Mouse (Mus musculus) neural tube, embryonic 12.5 days (tissue): ENCODE measurements at regions not wholly inside any gene's neighbourhood (a gene's known extent, or its start where the extent isn't known, plus 50 kb on each side); places are given as distances from the start of the nearest gene placed in this dataset.

ENCODE experiments used
- ATAC-seq: fragments of 200-750 bp; cut with Nextera tagmentation; 2 replicates; pipeline ENCODE4 v1.8.0; 2017; ENCODE audit warnings: low read depth, mild to moderate bottlenecking, moderate TSS enrichment, moderate library complexity; ENCODE audit not compliant: low FRiP score
- H3K27ac ChIP-seq: fragments of 300-500 bp; sonication (generic); 2 replicates; pipeline ENCODE4 v1.5.1; 2016
- H3K27me3 ChIP-seq: fragments of 300-500 bp; sonication (generic); replicated peaks from 2 replicates; pipeline ENCODE4 v1.6.1; 2016; ENCODE audit warnings: mild to moderate bottlenecking
- H3K36me3 ChIP-seq: fragments of 300-500 bp; sonication (generic); 2 replicates; pipeline ENCODE4 v1.6.1; 2016; ENCODE audit warnings: mild to moderate bottlenecking
- H3K4me1 ChIP-seq: fragments of 300-500 bp; sonication (generic); 2 replicates; pipeline ENCODE4 v1.6.1; 2016
- H3K4me2 ChIP-seq: fragments of 300-500 bp; sonication (generic); replicated peaks from 2 replicates; pipeline ENCODE4 v1.6.1; 2016; ENCODE audit warnings: mild to moderate bottlenecking
- H3K4me3 ChIP-seq: fragments of 300-500 bp; sonication (generic); 2 replicates; pipeline ENCODE4 v1.5.1; 2016
- H3K9ac ChIP-seq: fragments of 300-500 bp; sonication (generic); 2 replicates; pipeline ENCODE4 v1.6.1; 2016; ENCODE audit warnings: mild to moderate bottlenecking
- H3K9me3 ChIP-seq: fragments of 300-500 bp; sonication (generic); 2 replicates; pipeline ENCODE4 v1.6.1; 2016; ENCODE audit warnings: mild to moderate bottlenecking
- WGBS: fragments of 180-500 bp; shearing (Covaris S2); methylation state at CpG from one replicate; pipeline ENCODE4 v1.1.7; 2016; 5-methylcytosine and 5-hydroxymethylcytosine counted together

DNA sequence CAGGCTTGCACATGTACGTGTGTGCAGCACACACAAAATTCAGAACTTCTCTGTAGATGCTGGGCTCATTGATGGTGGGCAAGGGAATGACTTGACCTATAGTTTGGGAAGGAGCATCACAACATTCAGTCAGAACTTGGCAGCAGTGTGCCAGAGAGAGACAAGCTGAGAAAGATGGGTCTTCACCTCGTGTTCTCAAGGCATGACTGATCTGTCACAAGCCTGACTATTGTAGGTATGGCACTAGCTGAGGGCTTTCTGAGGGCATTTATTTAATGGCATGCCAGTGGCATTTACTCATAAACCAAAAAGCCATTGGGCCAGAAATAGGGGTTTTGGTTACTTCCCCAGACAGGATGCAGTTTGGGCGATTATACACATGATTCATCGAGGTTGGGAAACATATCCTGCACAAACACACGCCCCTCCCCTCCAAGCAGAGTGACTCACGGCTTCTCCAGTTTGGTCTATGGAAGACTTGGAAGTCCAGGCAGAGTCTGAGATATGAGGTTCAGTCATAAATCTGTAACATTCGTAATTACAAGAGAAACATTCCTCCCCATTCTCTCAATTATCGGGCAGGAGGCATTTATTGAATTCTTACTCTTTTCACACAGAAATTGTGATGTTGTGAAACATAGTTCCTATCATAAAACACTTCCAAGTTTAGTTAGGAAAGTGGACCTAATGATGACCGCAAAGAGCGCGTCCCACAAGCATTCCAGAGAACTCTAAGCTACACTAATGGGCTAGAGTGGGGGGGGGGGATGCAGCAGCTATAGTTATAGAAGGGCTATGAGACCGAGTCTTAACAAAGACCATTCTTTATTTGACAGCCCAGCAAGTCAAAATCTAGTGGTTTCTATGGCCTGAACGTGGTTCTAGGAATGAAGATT lies 318.6 kb upstream of the Ubash3b start:
- ATAC-seq, result no peak
- no peaks in the 10 kb centered on the region for H3K4me1 ChIP-seq
- WGBS, result 88% methylated on average over 13 of the region's 13 CpGs
- H3K36me3 ChIP-seq, result peaks cover 7% of the 10 kb centered on the region; the same call in 1 of the 2 replicates
- H3K4me2 ChIP-seq, result no peak overlapping the region
- H3K9me3 ChIP-seq, result no peaks in the 10 kb centered on the region
- no peaks in the 10 kb centered on the region for H3K27me3 ChIP-seq
- H3K27ac ChIP-seq, result no peak overlapping the region
- no peak overlapping the region for H3K4me3 ChIP-seq
- H3K9ac ChIP-seq, result no peak overlapping the region

DNA sequence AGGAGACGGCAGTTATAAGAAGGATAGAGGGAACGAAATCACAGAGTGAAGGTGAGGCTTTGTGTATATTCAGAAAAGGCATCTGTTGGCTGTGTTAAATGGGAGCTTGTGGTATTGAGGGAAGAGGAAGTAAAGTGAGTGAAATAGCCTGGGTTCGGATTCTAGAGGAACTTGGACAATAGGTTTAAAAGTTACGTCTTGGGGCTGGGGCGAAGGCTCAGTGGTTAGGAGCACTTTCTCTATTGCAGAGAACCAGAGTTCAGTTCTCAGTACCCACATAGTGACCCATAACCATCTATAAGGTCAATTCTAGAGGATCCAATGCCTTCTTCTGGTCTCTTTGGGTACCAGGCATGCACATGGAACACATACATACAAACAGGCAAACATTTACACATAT lies 317.6 kb upstream of the Ubash3b start:
- no peak overlapping the region for H3K9ac ChIP-seq
- no peaks in the 10 kb centered on the region for H3K27me3 ChIP-seq
- H3K36me3 ChIP-seq, result peaks cover 7% of the 10 kb centered on the region; the same call in 1 of the 2 replicates
- no peak overlapping the region for H3K4me2 ChIP-seq
- no peak for ATAC-seq
- peaks cover 8% of the 10 kb centered on the region for H3K4me1 ChIP-seq
- H3K27ac ChIP-seq, result no peak overlapping the region
- no peak overlapping the region for H3K4me3 ChIP-seq
- WGBS, result 95% methylated on average over 5 of the region's 5 CpGs
- H3K9me3 ChIP-seq, result no peaks in the 10 kb centered on the region

DNA sequence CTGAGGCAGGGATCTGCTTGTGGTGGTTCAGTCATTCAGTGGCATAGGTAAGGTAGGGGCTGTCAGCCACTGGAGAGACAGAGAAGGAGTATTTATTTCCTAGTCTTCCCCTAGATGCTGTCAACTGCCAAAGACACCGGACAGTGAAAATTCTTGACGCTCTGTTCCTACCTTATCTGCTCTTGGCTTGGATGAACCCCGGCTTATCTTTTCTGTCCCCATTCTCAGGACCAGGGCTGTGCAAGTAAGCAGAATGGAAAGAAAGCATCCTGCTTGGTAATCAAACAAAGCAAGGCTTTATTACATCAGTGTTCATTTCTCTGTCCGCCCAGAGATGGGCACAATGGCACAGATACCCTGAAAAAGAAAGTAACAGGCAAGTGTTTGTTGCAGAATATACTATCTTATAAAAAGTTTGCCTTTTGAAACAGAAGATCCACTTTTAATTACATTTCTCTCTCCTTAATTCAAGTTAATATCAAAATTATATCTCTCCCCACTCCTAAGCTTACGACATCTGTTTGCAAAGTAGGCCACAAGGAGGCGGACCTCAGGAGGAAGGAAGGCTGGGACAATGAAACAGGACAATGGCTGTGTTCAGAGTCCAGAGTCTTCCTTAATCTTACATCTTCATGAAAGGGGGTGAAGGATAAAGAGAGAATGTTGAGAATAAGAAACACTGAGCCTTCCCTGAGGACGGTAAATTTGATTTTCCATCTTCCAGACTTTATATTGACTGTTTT lies 316.8 kb upstream of the Ubash3b start:
- Histone ChIP-seq H3K9me3 (no peaks in the 10 kb centered on the region), H3K36me3 (peaks cover 7% of the 10 kb centered on the region; the same call in 1 of the 2 replicates), H3K27ac (no peak overlapping the region), H3K27me3 (no peaks in the 10 kb centered on the region), H3K9ac (no peak overlapping the region), H3K4me2 (no peak overlapping the region), H3K4me3 (no peak overlapping the region), H3K4me1 (peaks cover 16% of the 10 kb centered on the region)
- 89% methylated on average over 7 of the region's 7 CpGs for WGBS
- no peak for ATAC-seq

DNA sequence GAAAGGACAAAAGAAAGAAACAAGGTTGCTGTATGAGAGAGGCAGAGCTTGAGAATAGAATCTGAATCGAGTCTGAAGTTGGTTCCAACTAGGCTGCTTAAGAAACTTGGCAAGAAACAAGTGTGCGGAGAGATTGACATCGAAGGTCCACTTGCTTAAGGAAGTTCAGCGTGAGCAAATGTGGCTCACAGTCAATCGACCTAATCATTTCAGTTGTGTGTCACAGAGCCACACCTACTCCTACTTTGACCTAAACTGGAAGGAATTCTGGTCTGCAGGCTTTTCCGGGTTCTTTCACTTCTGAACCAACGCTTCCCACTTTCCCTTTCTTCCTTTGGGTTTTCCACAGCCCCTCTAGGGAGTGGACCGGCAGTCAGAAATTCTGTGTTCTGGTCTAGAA lies 313.8 kb upstream of the Ubash3b start:
- Histone ChIP-seq H3K4me2 (peak overlapping the region; percentile 34), H3K27me3 (no peaks in the 10 kb centered on the region), H3K4me1 (peaks cover 18% of the 10 kb centered on the region), H3K27ac (no peak overlapping the region), H3K9ac (no peak overlapping the region), H3K4me3 (no peak overlapping the region), H3K36me3 (no peaks in the 10 kb centered on the region; the same call in 1 of the 2 replicates), H3K9me3 (no peaks in the 10 kb centered on the region)
- 86% methylated on average over 8 of the region's 8 CpGs for WGBS
- no peak for ATAC-seq

DNA sequence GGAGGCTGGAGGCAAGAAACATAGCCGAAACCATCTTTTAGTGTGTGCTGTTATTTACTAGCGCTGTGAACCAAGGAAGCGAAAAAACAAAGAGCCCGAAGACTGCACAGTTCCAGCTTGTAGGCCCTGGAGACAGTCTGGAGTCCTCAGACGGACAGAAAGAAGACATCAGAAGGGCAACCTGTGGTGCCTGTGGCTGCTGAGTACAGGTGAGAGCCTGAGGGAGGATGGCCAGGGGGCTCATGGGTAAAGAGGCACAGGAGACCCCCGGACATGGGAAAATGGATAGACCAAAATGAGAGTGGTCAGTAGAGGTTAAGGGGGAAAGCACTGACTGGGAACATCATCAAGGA lies 313.4 kb upstream of the Ubash3b start:
- H3K4me3 ChIP-seq, result no peak overlapping the region

DNA sequence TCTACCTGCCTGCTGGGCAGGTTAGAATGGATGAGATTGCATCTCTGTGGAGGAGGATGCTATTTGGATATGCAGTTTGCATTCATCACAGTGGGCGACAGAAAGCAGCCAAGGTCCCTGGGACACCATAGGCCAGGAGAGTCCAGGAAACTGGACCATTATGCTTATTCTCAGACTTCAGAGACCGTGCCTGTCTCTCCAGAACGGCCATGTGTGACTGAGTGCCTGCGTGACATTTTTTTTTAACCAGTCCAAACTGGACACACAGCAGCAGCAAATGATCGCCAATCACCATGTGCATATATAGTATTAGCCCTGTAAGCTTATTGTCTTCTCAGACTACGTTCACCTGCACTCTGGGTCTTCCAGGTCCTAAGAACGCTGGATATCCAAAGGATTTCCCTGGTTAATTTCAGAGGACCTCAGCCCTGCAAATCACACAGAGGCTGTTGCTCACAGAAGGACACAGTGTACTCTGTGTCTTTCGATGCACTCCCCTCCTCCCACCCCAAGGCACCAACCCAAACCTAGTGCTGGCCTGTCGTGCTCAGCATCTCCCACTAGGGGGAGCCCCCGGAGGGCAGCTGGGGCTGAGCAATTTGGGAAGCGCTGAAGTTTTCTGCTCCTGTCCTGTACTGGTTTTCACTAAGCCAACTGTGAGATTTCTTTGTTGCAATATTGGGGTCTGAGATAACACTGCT lies 312.9 kb upstream of the Ubash3b start:
- H3K4me2 ChIP-seq, result peak overlapping the region; percentile 34; the same call in 1 of the 2 replicates
- no peaks in the 10 kb centered on the region; the same call in 1 of the 2 replicates for H3K36me3 ChIP-seq
- 41% methylated on average over 11 of the region's 11 CpGs for WGBS
- peaks cover 18% of the 10 kb centered on the region for H3K4me1 ChIP-seq
- 0 out of 2 replicates have a peak overlapping the region, but pooled peaks have one; percentile 6 for H3K27ac ChIP-seq
- no peaks in the 10 kb centered on the region for H3K27me3 ChIP-seq
- no peaks in the 10 kb centered on the region for H3K9me3 ChIP-seq
- ATAC-seq, result peak; percentile 75
- H3K4me3 ChIP-seq, result no peak overlapping the region
- no peak overlapping the region for H3K9ac ChIP-seq

More for the DNA sequence above, 313.4 kb upstream of the Ubash3b start:
- no peak overlapping the region for H3K9ac ChIP-seq
- H3K36me3 ChIP-seq, result no peaks in the 10 kb centered on the region; the same call in 1 of the 2 replicates
- no peaks in the 10 kb centered on the region for H3K9me3 ChIP-seq
- H3K27ac ChIP-seq, result no peak overlapping the region
- peak; percentile 44 for ATAC-seq
- peak overlapping the region; percentile 34 for H3K4me2 ChIP-seq
- peaks cover 18% of the 10 kb centered on the region for H3K4me1 ChIP-seq
- H3K27me3 ChIP-seq, result no peaks in the 10 kb centered on the region
- 71% methylated on average over 6 of the region's 6 CpGs for WGBS

DNA sequence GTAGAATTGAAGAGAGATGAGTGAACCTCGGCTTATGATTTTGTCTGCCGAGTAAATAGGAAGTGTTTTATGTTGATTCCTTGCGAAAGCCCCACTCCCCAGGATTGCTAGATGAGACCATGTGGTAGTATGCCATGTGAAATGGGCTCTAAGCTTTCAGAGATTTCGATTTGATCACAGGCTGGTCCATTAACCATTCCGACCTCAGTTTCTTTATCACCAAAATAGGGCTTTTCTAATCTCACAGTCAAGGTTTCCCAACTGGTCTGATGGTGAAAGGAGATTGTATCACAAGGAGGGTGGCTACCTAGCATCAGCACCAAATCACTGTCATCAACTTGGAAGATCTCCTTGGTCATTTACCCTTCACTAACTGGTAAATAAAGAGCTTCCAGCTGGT lies 312.0 kb upstream of the Ubash3b start:
- WGBS, result 90% methylated on average over 5 of the region's 5 CpGs
- no peak overlapping the region for H3K27ac ChIP-seq

DNA sequence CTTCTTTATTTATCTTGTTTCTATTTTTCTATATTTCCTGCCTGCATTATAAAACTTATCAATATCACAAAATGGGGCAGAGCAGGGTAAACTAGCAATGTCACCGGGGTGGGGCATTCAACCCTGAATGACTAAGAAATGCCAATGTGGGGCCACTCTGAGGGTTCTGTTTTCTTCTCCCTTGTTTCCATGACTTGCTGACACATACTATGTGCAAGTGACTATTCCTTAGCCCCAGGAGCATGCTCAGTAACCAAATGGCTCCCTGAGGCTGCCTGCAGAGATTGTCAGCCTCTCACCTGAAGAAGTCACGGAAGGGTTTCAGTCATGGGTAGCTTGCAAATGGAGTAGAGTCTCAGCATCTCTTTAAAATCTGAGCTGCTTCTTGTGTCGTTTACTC lies 309.8 kb upstream of the Ubash3b start:
- H3K9ac ChIP-seq, result no peak overlapping the region
- no peak overlapping the region for H3K4me2 ChIP-seq
- no peaks in the 10 kb centered on the region for H3K27me3 ChIP-seq
- 91% methylated on average over 3 of the region's 3 CpGs for WGBS
- ATAC-seq, result no peak
- H3K9me3 ChIP-seq, result no peaks in the 10 kb centered on the region
- H3K27ac ChIP-seq, result no peak overlapping the region
- H3K4me3 ChIP-seq, result no peak overlapping the region
- H3K36me3 ChIP-seq, result no peaks in the 10 kb centered on the region
- peaks cover 18% of the 10 kb centered on the region for H3K4me1 ChIP-seq

More for the DNA sequence above, 312.0 kb upstream of the Ubash3b start:
- Histone ChIP-seq H3K27me3 (no peaks in the 10 kb centered on the region), H3K4me3 (no peak overlapping the region), H3K9me3 (no peaks in the 10 kb centered on the region), H3K36me3 (no peaks in the 10 kb centered on the region; the same call in 1 of the 2 replicates), H3K9ac (no peak overlapping the region), H3K4me2 (no peak overlapping the region), H3K4me1 (peaks cover 18% of the 10 kb centered on the region)
- ATAC-seq, result no peak

DNA sequence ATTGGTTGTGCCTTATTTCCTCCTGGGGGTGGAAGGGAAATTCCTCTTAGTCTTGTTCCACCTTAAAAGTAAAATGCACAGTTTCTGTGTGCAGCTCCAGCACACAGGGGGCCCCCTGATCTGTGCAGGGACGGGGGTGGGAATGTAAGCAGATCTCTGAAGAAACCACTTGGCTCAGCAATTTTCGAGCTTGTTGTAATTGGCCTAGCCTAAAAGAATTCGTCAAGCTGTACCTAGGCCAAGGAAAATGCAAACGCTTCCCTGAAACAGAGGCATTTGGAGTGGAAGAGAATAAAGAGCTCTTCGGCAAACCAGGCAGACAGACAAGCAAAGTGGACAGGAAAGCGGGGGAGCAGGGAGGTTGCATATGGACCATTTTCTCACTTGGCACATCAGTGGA lies 308.5 kb upstream of the Ubash3b start:
- H3K36me3 ChIP-seq, result no peaks in the 10 kb centered on the region
- no peak overlapping the region for H3K9ac ChIP-seq
- H3K4me3 ChIP-seq, result no peak overlapping the region
- no peak for ATAC-seq
- H3K27ac ChIP-seq, result no peak overlapping the region
- no peaks in the 10 kb centered on the region for H3K9me3 ChIP-seq
- WGBS, result 63% methylated on average over 6 of the region's 6 CpGs
- H3K27me3 ChIP-seq, result no peaks in the 10 kb centered on the region
- H3K4me2 ChIP-seq, result no peak overlapping the region
- H3K4me1 ChIP-seq, result peaks cover 17% of the 10 kb centered on the region

DNA sequence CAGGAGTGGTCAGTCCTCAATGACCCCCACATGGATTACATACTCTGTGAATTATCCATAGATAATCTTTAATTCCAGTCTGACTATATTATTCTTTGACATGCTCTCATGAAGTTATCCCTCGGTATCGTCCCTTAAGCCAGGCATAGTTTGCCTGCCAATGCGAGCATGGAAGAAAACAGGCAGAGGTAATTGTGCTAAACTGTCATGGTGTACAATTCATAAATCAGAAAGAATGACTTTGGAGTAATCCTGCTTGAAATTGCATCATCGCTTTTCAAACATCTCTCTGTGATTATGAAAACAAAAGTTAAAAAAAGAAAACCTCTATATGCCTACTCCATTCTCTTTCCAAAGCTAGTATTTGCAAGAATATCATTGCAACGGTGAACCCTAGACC lies 307.9 kb upstream of the Ubash3b start:
- WGBS, result 90% methylated on average over 5 of the region's 5 CpGs
- H3K27ac ChIP-seq, result no peak overlapping the region
- H3K9ac ChIP-seq, result no peak overlapping the region
- H3K4me3 ChIP-seq, result no peak overlapping the region
- no peak overlapping the region for H3K4me2 ChIP-seq
- H3K9me3 ChIP-seq, result no peaks in the 10 kb centered on the region
- no peaks in the 10 kb centered on the region for H3K36me3 ChIP-seq
- H3K27me3 ChIP-seq, result no peaks in the 10 kb centered on the region
- peaks cover 14% of the 10 kb centered on the region for H3K4me1 ChIP-seq
- ATAC-seq, result no peak

DNA sequence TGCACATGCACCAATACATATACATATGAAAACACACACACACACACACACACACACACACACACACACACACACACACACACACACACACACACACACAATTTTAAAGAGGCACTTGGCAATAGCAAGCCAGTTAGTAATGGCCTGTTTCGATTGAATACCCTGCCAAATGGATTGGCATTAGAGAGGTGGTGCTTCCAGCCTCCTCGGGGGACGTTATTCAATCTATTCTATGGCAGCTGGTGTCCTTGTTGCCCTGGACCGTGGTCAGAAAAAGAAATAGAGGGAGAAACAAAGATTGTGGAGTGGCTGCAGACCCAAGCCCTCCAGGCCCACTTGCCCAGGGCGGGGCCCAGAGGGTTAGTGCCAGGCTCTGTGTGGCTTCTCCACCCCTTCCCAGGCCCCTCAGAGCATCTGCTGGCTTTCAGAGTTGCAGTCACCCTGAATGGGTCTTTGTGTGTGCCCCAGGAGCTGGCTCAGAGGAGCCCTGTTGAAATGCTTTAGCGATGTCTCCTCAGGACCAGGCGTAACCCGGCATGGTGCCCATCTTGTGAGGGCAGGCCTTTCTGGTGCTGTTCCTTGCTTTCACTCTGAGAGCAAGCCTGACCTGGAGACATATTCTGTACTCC lies 302.7 kb upstream of the Ubash3b start:
- ATAC-seq, result peak; percentile 87
- H3K27me3 ChIP-seq, result no peaks in the 10 kb centered on the region
- peaks cover 12% of the 10 kb centered on the region; the same call in 1 of the 2 replicates for H3K36me3 ChIP-seq
- H3K4me3 ChIP-seq, result no peak overlapping the region
- H3K4me2 ChIP-seq, result peak overlapping the region; percentile 8; the same call in 1 of the 2 replicates
- no peak overlapping the region for H3K27ac ChIP-seq
- H3K9ac ChIP-seq, result no peak overlapping the region
- 33% methylated on average over 8 of the region's 8 CpGs for WGBS
- H3K9me3 ChIP-seq, result no peaks in the 10 kb centered on the region
- H3K4me1 ChIP-seq, result peaks cover 13% of the 10 kb centered on the region
